Mouse (Mus musculus) MEL (cell line): Measurements from ENCODE around the gene Trit1. TPM values are rescaled to one million over a fixed set of nuclear protein-coding genes. Genes with fewer than 3 reads are reported as not detected.

Experiments
- DNase-seq: peaks from one replicate; pipeline ENCODE4 v3.0.0; 2011; ENCODE audit warnings: low read depth, low spot score
- H3K27ac ChIP-seq: 2 replicates; pipeline ENCODE4 v1.5.1; 2012; ENCODE audit warnings: low read depth, mild to moderate bottlenecking, control low read depth, low read length, moderate library complexity; ENCODE audit not compliant: control insufficient read depth
- H3K27me3 ChIP-seq, 2 experiments: fragments of 150-350 bp in 1 of 2; sonication (generic) in 1 of 2; 2 replicates each; pipeline ENCODE4 v1.6.1; 2012; ENCODE audit warnings: low read length in 2 of 2, mild to moderate bottlenecking in 2 of 2, improper control_type of control experiment in 1 of 2, moderate library complexity in 1 of 2; ENCODE audit not compliant: insufficient read depth in 2 of 2, control insufficient read depth in 1 of 2
- H3K36me3 ChIP-seq, 2 experiments: 2 replicates each; pipeline ENCODE4 v1.6.1; 2012 to 2014; ENCODE audit warnings: low read length in 2 of 2, improper control_type of control experiment in 1 of 2, inconsistent platforms in 1 of 2, mild to moderate bottlenecking in 1 of 2; ENCODE audit not compliant: insufficient read depth in 2 of 2, control insufficient read depth in 1 of 2
- H3K4me1 ChIP-seq, 2 experiments: fragments of 150-350 bp in 1 of 2; sonication (generic) in 1 of 2; 2 replicates each; pipeline ENCODE4 v1.6.1; 2012; ENCODE audit warnings: low read length in 2 of 2, improper control_type of control experiment in 1 of 2, mild to moderate bottlenecking in 1 of 2; ENCODE audit not compliant: insufficient read depth in 2 of 2, control insufficient read depth in 1 of 2
- H3K4me3 ChIP-seq, 2 experiments: fragments of 150-350 bp in 1 of 2; sonication (generic) in 1 of 2; 2 replicates each; pipeline ENCODE4 v1.5.1; 2012; ENCODE audit warnings: low read depth in 2 of 2, low read length in 2 of 2, mild to moderate bottlenecking in 2 of 2, moderate library complexity in 2 of 2, control low read depth in 1 of 2, improper control_type of control experiment in 1 of 2; ENCODE audit not compliant: control insufficient read depth in 1 of 2, insufficient read depth in 1 of 2
- H3K79me2 ChIP-seq: 2 replicates; pipeline ENCODE4 v1.6.1; 2012; ENCODE audit warnings: mild to moderate bottlenecking, low read length, moderate library complexity; ENCODE audit not compliant: control insufficient read depth, poor library complexity, insufficient read depth
- H3K9ac ChIP-seq: 2 replicates; pipeline ENCODE4 v1.6.1; 2012; ENCODE audit warnings: low read depth, mild to moderate bottlenecking, control low read depth, low read length, moderate library complexity; ENCODE audit not compliant: control insufficient read depth, poor library complexity, severe bottlenecking
- H3K9me3 ChIP-seq: fragments of 150-350 bp; sonication (generic); replicated peaks from 2 replicates; pipeline ENCODE4 v1.6.1; 2012; ENCODE audit warnings: mild to moderate bottlenecking, low read length, improper control_type of control experiment, moderate library complexity; ENCODE audit not compliant: insufficient read depth
- CTCF ChIP-seq, 3 experiments: IDR thresholded peaks in 2 of 3; conservative IDR thresholded peaks in 1 of 3; 2 replicates each; pipeline ENCODE4 v1.5.1; 2011 to 2012; ENCODE audit warnings: low read length in 3 of 3, low read depth in 2 of 3, mild to moderate bottlenecking in 2 of 3, improper control_type of control experiment in 1 of 3, inconsistent platforms in 1 of 3, mixed read lengths in 1 of 3, moderate library complexity in 1 of 3; ENCODE audit not compliant: control insufficient read depth in 1 of 3, insufficient read depth in 1 of 3, poor library complexity in 1 of 3, severe bottlenecking in 1 of 3
- EP300 ChIP-seq, 2 experiments: IDR thresholded peaks; 2 replicates each; pipeline ENCODE4 v1.6.1; 2011; ENCODE audit warnings: improper control_type of control experiment in 2 of 2, low read length in 2 of 2, low read depth in 1 of 2, mild to moderate bottlenecking in 1 of 2
- ETS1 ChIP-seq: IDR thresholded peaks from 2 replicates; pipeline ENCODE4 v1.6.1; 2012; ENCODE audit warnings: low read depth, mild to moderate bottlenecking, inconsistent platforms, low read length, improper control_type of control experiment, moderate library complexity
- MAX ChIP-seq: IDR thresholded peaks from 2 replicates; pipeline ENCODE4 v1.6.1; 2011; ENCODE audit warnings: low read length, improper control_type of control experiment
- MAZ ChIP-seq: IDR thresholded peaks from 2 replicates; pipeline ENCODE4 v1.6.1; 2012; ENCODE audit warnings: low read depth, mild to moderate bottlenecking, inconsistent platforms, low read length, improper control_type of control experiment
- MEF2A ChIP-seq: IDR thresholded peaks from 2 replicates; pipeline ENCODE4 v1.6.1; 2014; ENCODE audit warnings: low read depth, mild to moderate bottlenecking, inconsistent platforms, low read length, improper control_type of control experiment; ENCODE audit not compliant: poor library complexity, insufficient replicate concordance, severe bottlenecking; ENCODE audit errors: extremely low read depth
- MXI1 ChIP-seq: IDR thresholded peaks from 2 replicates; pipeline ENCODE4 v1.6.1; 2011; ENCODE audit warnings: mild to moderate bottlenecking, low read depth, low read length, improper control_type of control experiment
- MYB ChIP-seq: IDR thresholded peaks from 2 replicates; pipeline ENCODE4 v1.6.1; 2011; ENCODE audit warnings: mild to moderate bottlenecking, low read depth, low read length, improper control_type of control experiment
- NRF1 ChIP-seq: IDR thresholded peaks from 2 replicates; pipeline ENCODE4 v1.6.1; 2014; ENCODE audit warnings: low read depth, mild to moderate bottlenecking, inconsistent platforms, low read length, improper control_type of control experiment, moderate library complexity; ENCODE audit not compliant: poor library complexity, insufficient read depth, severe bottlenecking
- RAD21 ChIP-seq: IDR thresholded peaks from 2 replicates; pipeline ENCODE4 v1.6.1; 2011; ENCODE audit warnings: mild to moderate bottlenecking, low read depth, low read length, improper control_type of control experiment
- SMC3 ChIP-seq: IDR thresholded peaks from 2 replicates; pipeline ENCODE4 v1.6.1; 2011; ENCODE audit warnings: low read depth, low read length, improper control_type of control experiment
- TAL1 ChIP-seq: IDR thresholded peaks from 2 replicates; pipeline ENCODE4 v1.6.1; 2012; ENCODE audit warnings: mild to moderate bottlenecking, inconsistent platforms, low read length, moderate library complexity, mixed read lengths
- USF1 ChIP-seq: IDR thresholded peaks from 2 replicates; pipeline ENCODE4 v1.6.1; 2014; ENCODE audit warnings: low read depth, mild to moderate bottlenecking, inconsistent platforms, low read length, improper control_type of control experiment, moderate library complexity
- ZC3H11A ChIP-seq: IDR thresholded peaks from 2 replicates; pipeline ENCODE4 v1.6.1; 2012; ENCODE audit warnings: low read depth, mild to moderate bottlenecking, inconsistent platforms, low read length, improper control_type of control experiment
- ZKSCAN1 ChIP-seq: IDR thresholded peaks from 2 replicates; pipeline ENCODE4 v1.6.1; 2012; ENCODE audit warnings: low read depth, mild to moderate bottlenecking, inconsistent platforms, low read length, improper control_type of control experiment, moderate library complexity
- ZNF384 ChIP-seq: IDR thresholded peaks from 2 replicates; pipeline ENCODE4 v1.6.1; 2012; ENCODE audit warnings: low read depth, mild to moderate bottlenecking, inconsistent platforms, low read length, improper control_type of control experiment
- polyA plus RNA-seq, 2 experiments: library from polyadenylated mRNA; stranded (reverse) in 1 of 2; unstranded in 1 of 2; fragments of >175 nt in 1 of 2; fragments of >200 nt in 1 of 2; gene quantifications; 2 replicates each; pipeline versions ENCODE4 v1.2.1 to v1.2.4; 2012; ENCODE audit warnings: low replicate concordance in 2 of 2, low read depth in 1 of 2; ENCODE audit not compliant: insufficient read length in 2 of 2, insufficient read depth in 1 of 2, missing spikeins in 1 of 2
- total RNA-seq: library from RNA; depleted of rRNA; stranded (reverse); fragments of 300-350 nt; gene quantifications from 2 replicates; pipeline ENCODE4 v1.2.3, GENCODE M21; 2012

The Trit1 gene
- total and polyA plus RNA-seq, 3 experiments: 17.9 to 19.6 TPM; not detected in 1

GRCm38 (mm10) chr4:123080791-123081190 lies 64.4 kb downstream of the Trit1 start:
- no peak overlapping the region for H3K4me3 ChIP-seq
- no peaks in the 10 kb centered on the region for H3K27me3 ChIP-seq

GRCm38 (mm10) chr4:123082283-123083163 lies 66.1 kb downstream of the Trit1 start:
- Histone ChIP-seq H3K36me3 (peaks cover 0 to 8% of the 10 kb centered on the region in 2 experiments; a peak in 1 of 4 replicates), H3K9me3 (no peaks in the 10 kb centered on the region), H3K27me3 (no peaks in the 10 kb centered on the region), H3K79me2 (no peaks in the 10 kb centered on the region), H3K4me1 (peaks cover 0 to 20% of the 10 kb centered on the region in 2 experiments), H3K9ac (peak overlapping the region; percentile 52), H3K27ac (no peak overlapping the region; the same call in 1 of the 2 replicates), H3K4me3 (peak overlapping the region in 1 of 2 experiments; percentile 55; a peak in 2 of 4 replicates)
- TF ChIP-seq CTCF (IDR thresholded peaks at IDR 0.05 in 2 of 3, conservative IDR thresholded peaks at IDR 0.05 in 1 of 3; ENCODE audit: control insufficient read depth in 1 of 3, insufficient read depth in 1 of 3, low read depth in 2 of 3, low read length in 3 of 3, poor library complexity in 1 of 3, severe bottlenecking in 1 of 3) (peak; percentile 73 to 94 (median 92)), ZKSCAN1 (no peak), ZC3H11A (peak; percentile 94), ZNF384 (peak; percentile 77), NRF1 (no peak), ETS1 (no peak), SMC3 (peak; percentile 95), MAZ (no peak), USF1 (no peak), MXI1 (no peak), MAX (no peak), TAL1 (no peak), MEF2A (no peak), RAD21 (peak; percentile 91), MYB (no peak)
- DNase-seq: peak; percentile 85

More at GRCm38 (mm10) chr4:123080791-123081190, 64.4 kb downstream of the Trit1 start:
- Histone ChIP-seq H3K27ac (no peak overlapping the region), H3K36me3 (peaks cover 0 to 8% of the 10 kb centered on the region in 2 experiments; a peak in 1 of 4 replicates), H3K9me3 (no peaks in the 10 kb centered on the region), H3K4me1 (peaks cover 0 to 20% of the 10 kb centered on the region in 2 experiments), H3K79me2 (no peaks in the 10 kb centered on the region), H3K9ac (no peak overlapping the region; the same call in 1 of the 2 replicates)
- no peak for DNase-seq
- TF ChIP-seq ETS1 (0 out of 2 replicates have a peak, but pooled peaks have one; percentile 14), SMC3 (no peak), EP300 (IDR thresholded peaks at IDR 0.05; ENCODE audit: low read depth in 1 of 2, low read length in 2 of 2) (0 out of 4 replicates have a peak, but pooled peaks of 1 of the 2 experiments have one; percentile 6)
